In genomic region chr10:126971363-126972050, GRCm38 (mm10) we compare ENCODE assay signal across 8 mouse cellular contexts. TPM values are rescaled to one million over a fixed set of nuclear protein-coding genes. Genes with fewer than 3 reads are reported as not detected.
A peak's percentile ranks its signal among the peaks of the same experiment; 100 is the strongest.
DNase-seq lines count a peak whose midpoint lies in the region; ATAC-seq lines count a peak whose summit lies in the region.

No protein-coding gene starts in this region.

- peak overlapping the region; percentile 17; the same call in 1 of the 2 replicates for H3K4me2 ChIP-seq in kidney, embryonic 14.5 days (replicated peaks; ENCODE audit: low read depth, low read length)
- H3K4me2 ChIP-seq in embryonic facial prominence, embryonic 11.5 days (ENCODE audit: low read depth, low read length): peak overlapping the region; percentile 36
- peak overlapping the region; percentile 41 for H3K4me2 ChIP-seq in hindbrain, embryonic 12.5 days (replicated peaks)
- peak overlapping the region; percentile 37 for H3K4me2 ChIP-seq in midbrain, embryonic 12.5 days (replicated peaks)

- 4% methylated on average over 12 of the region's 12 CpGs for WGBS in kidney, embryonic 14.5 days
- 2% methylated on average over 12 of the region's 12 CpGs for WGBS in embryonic facial prominence, embryonic 11.5 days
- WGBS in hindbrain, embryonic 12.5 days: 6% methylated on average over 12 of the region's 12 CpGs
- 5% methylated on average over 12 of the region's 12 CpGs for WGBS in midbrain, embryonic 12.5 days

- peaks cover 26% of the 10 kb centered on the region for H3K4me1 ChIP-seq in kidney, embryonic 14.5 days (ENCODE audit: control insufficient read depth, insufficient read depth, low read length)
- H3K4me1 ChIP-seq in embryonic facial prominence, embryonic 11.5 days (ENCODE audit: control insufficient read depth, insufficient read depth, low read length): peaks cover 5% of the 10 kb centered on the region
- peaks cover 17% of the 10 kb centered on the region for H3K4me1 ChIP-seq in hindbrain, embryonic 12.5 days
- peaks cover 18% of the 10 kb centered on the region for H3K4me1 ChIP-seq in midbrain, embryonic 12.5 days

- no peaks in the 10 kb centered on the region for H3K27me3 ChIP-seq in kidney, embryonic 14.5 days (ENCODE audit: control insufficient read depth, insufficient read depth, low read length)
- H3K27me3 ChIP-seq in embryonic facial prominence, embryonic 11.5 days (ENCODE audit: control insufficient read depth, insufficient read depth, low read length): no peaks in the 10 kb centered on the region
- peaks cover 48% of the 10 kb centered on the region for H3K27me3 ChIP-seq in hindbrain, embryonic 12.5 days
- peaks cover 37% of the 10 kb centered on the region for H3K27me3 ChIP-seq in midbrain, embryonic 12.5 days

- H3K4me3 ChIP-seq in kidney, embryonic 14.5 days (ENCODE audit: low read length): no peak overlapping the region
- 0 out of 2 replicates have a peak overlapping the region, but pooled peaks have one; percentile 7 for H3K4me3 ChIP-seq in embryonic facial prominence, embryonic 11.5 days (ENCODE audit: low read depth, low read length)
- H3K4me3 ChIP-seq in hindbrain, embryonic 12.5 days: 0 out of 2 replicates have a peak overlapping the region, but pooled peaks have one; percentile 0
- H3K4me3 ChIP-seq in midbrain, embryonic 12.5 days: peak overlapping the region; percentile 9; the same call in 1 of the 2 replicates

- no peak overlapping the region; the same call in 1 of the 2 replicates for H3K9ac ChIP-seq in kidney, embryonic 14.5 days (ENCODE audit: low read depth, low read length)
- no peak overlapping the region for H3K9ac ChIP-seq in embryonic facial prominence, embryonic 11.5 days (replicated peaks; ENCODE audit: low read length)
- no peak overlapping the region for H3K9ac ChIP-seq in hindbrain, embryonic 12.5 days
- 0 out of 2 replicates have a peak overlapping the region, but pooled peaks have one; percentile 1 for H3K9ac ChIP-seq in midbrain, embryonic 12.5 days (replicated peaks)

- H3K27ac ChIP-seq in kidney, embryonic 14.5 days (ENCODE audit: low read depth, low read length): peak overlapping the region; percentile 84
- peak overlapping the region; percentile 28; the same call in 1 of the 2 replicates for H3K27ac ChIP-seq in embryonic facial prominence, embryonic 11.5 days (replicated peaks; ENCODE audit: low read depth, low read length)
- H3K27ac ChIP-seq in hindbrain, embryonic 12.5 days: peak overlapping the region; percentile 23; the same call in 1 of the 2 replicates
- 0 out of 2 replicates have a peak overlapping the region, but pooled peaks have one; percentile 0 for H3K27ac ChIP-seq in midbrain, embryonic 12.5 days (replicated peaks)

- no peak for DNase-seq in kidney, postnatal 25 days
- DNase-seq in embryonic facial prominence, embryonic 11.5 days (ENCODE audit: low spot score): peak; percentile 28
- DNase-seq in layer of hippocampus, adult 8-10 months (ENCODE audit: low spot score in 2 of 2): no peak
- DNase-seq in MN1 (ENCODE audit: low spot score): no peak
- DNase-seq in frontal cortex, postnatal 25 days (ENCODE audit: low spot score in 2 of 2): no peak

- H3K9me3 ChIP-seq in kidney, embryonic 14.5 days (ENCODE audit: control insufficient read depth, low read length): no peaks in the 10 kb centered on the region
- H3K9me3 ChIP-seq in embryonic facial prominence, embryonic 11.5 days (replicated peaks; ENCODE audit: control insufficient read depth, low read length): no peaks in the 10 kb centered on the region
- no peaks in the 10 kb centered on the region for H3K9me3 ChIP-seq in hindbrain, embryonic 12.5 days (replicated peaks)
- no peaks in the 10 kb centered on the region for H3K9me3 ChIP-seq in midbrain, embryonic 12.5 days

- no peaks in the 10 kb centered on the region for H3K36me3 ChIP-seq in kidney, embryonic 14.5 days (ENCODE audit: control insufficient read depth, insufficient read depth, low read length)
- H3K36me3 ChIP-seq in embryonic facial prominence, embryonic 11.5 days (replicated peaks; ENCODE audit: control insufficient read depth, insufficient read depth, low read depth, low read length): no peaks in the 10 kb centered on the region
- no peaks in the 10 kb centered on the region for H3K36me3 ChIP-seq in hindbrain, embryonic 12.5 days
- H3K36me3 ChIP-seq in midbrain, embryonic 12.5 days: no peaks in the 10 kb centered on the region

- peak; percentile 38 for ATAC-seq in kidney, embryonic 14.5 days (ENCODE audit: low FRiP score, low TSS enrichment)
- ATAC-seq in embryonic facial prominence, embryonic 11.5 days (replicated peaks; ENCODE audit: insufficient number of reproducible peaks, low FRiP score, low TSS enrichment, low read depth): peak; percentile 44; the same call in 1 of the 2 replicates
- no peak for ATAC-seq in hindbrain, embryonic 12.5 days (ENCODE audit: low FRiP score)
- ATAC-seq in midbrain, embryonic 12.5 days (ENCODE audit: low FRiP score, low read depth): peak; percentile 61

RNA-seq across cellular contexts. Expression of gene Ctdsp2, which starts 7.0 kb away (rescaled TPM):
- polyA plus RNA-seq in kidney, embryonic 14.5 days (2014; fragmentation: Nextera tagmentation; extraction: Ambion mirVana): 81.1 and 112 TPM in 2 replicates
- polyA plus RNA-seq in embryonic facial prominence, embryonic 11.5 days (2014; fragmentation: Nextera tagmentation; extraction: Ambion mirVana): 64.8 and 67.9 TPM in 2 replicates
- 50.5 and 51.1 TPM in 2 replicates for polyA plus RNA-seq in hindbrain, embryonic 12.5 days (2016; fragmentation: Nextera tagmentation; extraction: Ambion mirVana)
- 40.1 and 45.4 TPM in 2 replicates for polyA plus RNA-seq in midbrain, embryonic 12.5 days (2016; fragmentation: Nextera tagmentation; extraction: Ambion mirVana)
- total RNA-seq in layer of hippocampus, adult 8-10 months (2022): 100 to 1,000 TPM; 104 to 120 (median 111) TPM

RNA-seq across cellular contexts. Expression of gene Avil, which starts 29.0 kb away (rescaled TPM):
- 0.19 and 0.20 TPM in 2 replicates for polyA plus RNA-seq in kidney, embryonic 14.5 days (2014; fragmentation: Nextera tagmentation; extraction: Ambion mirVana)
- 0.39 and 0.42 TPM in 2 replicates for polyA plus RNA-seq in embryonic facial prominence, embryonic 11.5 days (2014; fragmentation: Nextera tagmentation; extraction: Ambion mirVana)
- 1.6 and 2.1 TPM in 2 replicates for polyA plus RNA-seq in hindbrain, embryonic 12.5 days (2016; fragmentation: Nextera tagmentation; extraction: Ambion mirVana)
- 3.1 and 3.4 TPM in 2 replicates for polyA plus RNA-seq in midbrain, embryonic 12.5 days (2016; fragmentation: Nextera tagmentation; extraction: Ambion mirVana)
- total RNA-seq in layer of hippocampus, adult 8-10 months (2022): under 1 TPM; 0.11 to 0.39 (median 0.18) TPM

RNA-seq across cellular contexts. Expression of gene Tsfm, which starts 59.1 kb away (rescaled TPM):
- 90.5 and 98.2 TPM in 2 replicates for polyA plus RNA-seq in kidney, embryonic 14.5 days (2014; fragmentation: Nextera tagmentation; extraction: Ambion mirVana)
- 88.0 and 88.5 TPM in 2 replicates for polyA plus RNA-seq in embryonic facial prominence, embryonic 11.5 days (2014; fragmentation: Nextera tagmentation; extraction: Ambion mirVana)
- 65.3 and 67.4 TPM in 2 replicates for polyA plus RNA-seq in hindbrain, embryonic 12.5 days (2016; fragmentation: Nextera tagmentation; extraction: Ambion mirVana)
- polyA plus RNA-seq in midbrain, embryonic 12.5 days (2016; fragmentation: Nextera tagmentation; extraction: Ambion mirVana): 74.5 and 79.2 TPM in 2 replicates
- 10 to 100 TPM; 24.5 to 31.8 (median 27.5) TPM for total RNA-seq in layer of hippocampus, adult 8-10 months (2022)

Comparison
In these comparisons a context has a peak if more than half of its experiments do, and no peak if none do; other contexts are left out.
1. H3K27ac ChIP-seq: peak in every context shown above with its lines; median percentile 84 in kidney, embryonic 14.5 days; 28 in embryonic facial prominence, embryonic 11.5 days; 23 in hindbrain, embryonic 12.5 days; 0 in midbrain, embryonic 12.5 days.